ENCODE assay signal across 27 mouse cellular contexts in genomic region chr9:57568500-57568899, GRCm38 (mm10). TPM values are rescaled to one million over a fixed set of nuclear protein-coding genes. Genes with fewer than 3 reads are reported as not detected.
DNase-seq lines count a peak whose midpoint lies in the region; ATAC-seq lines count a peak whose summit lies in the region.
"Had no signal": no experiment of that assay in that cellular context is flagged by ENCODE, and none has a peak within 500 bp of the region (broad histone marks: within the 10 kb centered on the region; RNA-seq: fewer than 3 reads in every experiment).

No protein-coding gene starts in this region.

- no peaks in the 10 kb centered on the region for H3K9me3 ChIP-seq in heart, embryonic 13.5 days
- H3K9me3 ChIP-seq in megakaryocyte, embryonic 14.5 days = no peaks in the 10 kb centered on the region; the same call in 1 of the 2 replicates
- H3K9me3 ChIP-seq: embryonic facial prominence, embryonic 13.5 days; forebrain, embryonic 13.5 days; hindbrain, embryonic 12.5 days; limb, embryonic 12.5 days; liver, embryonic 12.5 days; midbrain, embryonic 12.5 days; neural tube, embryonic 15.5 days had no signal

- H3K27ac ChIP-seq in heart, embryonic 13.5 days (replicated peaks) = peak overlapping the region; percentile 53
- H3K27ac ChIP-seq: embryonic facial prominence, embryonic 13.5 days; forebrain, embryonic 13.5 days; hindbrain, embryonic 12.5 days; limb, embryonic 12.5 days; liver, embryonic 12.5 days; midbrain, embryonic 12.5 days; neural tube, embryonic 15.5 days had no signal

- H3K4me1 ChIP-seq in heart, embryonic 13.5 days = peaks cover 21% of the 10 kb centered on the region
- peaks cover 98% of the 10 kb centered on the region for H3K4me1 ChIP-seq in megakaryocyte, embryonic 14.5 days
- H3K4me1 ChIP-seq: midbrain, embryonic 12.5 days had no signal

- H3K4me3 ChIP-seq in heart, embryonic 13.5 days = no peak overlapping the region
- peak overlapping the region; percentile 57 for H3K4me3 ChIP-seq in megakaryocyte, embryonic 14.5 days (replicated peaks)
- H3K4me3 ChIP-seq: embryonic facial prominence, embryonic 13.5 days; forebrain, embryonic 13.5 days; hindbrain, embryonic 12.5 days; limb, embryonic 12.5 days; liver, embryonic 12.5 days; midbrain, embryonic 12.5 days; neural tube, embryonic 15.5 days had no signal

- no peak for DNase-seq in heart, adult 8-10 months (ENCODE audit: low spot score)
- peak; percentile 63 to 70 for DNase-seq in kidney, postnatal 36 days
- no peak for DNase-seq in MN1 (ENCODE audit: low spot score)
- no peak for DNase-seq in retina, embryonic 14.5 days (ENCODE audit: low spot score)
- DNase-seq: adrenal gland, adult 8-10 months; cerebellum, adult 18-20 months; cerebellum, postnatal 14 days; heart, postnatal 10 days; layer of hippocampus, postnatal 36 days; lung, adult 18-20 months; lung, postnatal 10 days; thymus, postnatal 25 days had no signal

- WGBS in heart, embryonic 13.5 days = 73% methylated on average over 6 of the region's 6 CpGs

- H3K36me3 ChIP-seq in heart, embryonic 13.5 days = peaks cover 43% of the 10 kb centered on the region
- H3K36me3 ChIP-seq in megakaryocyte, embryonic 14.5 days (replicated peaks; ENCODE audit: low read length) = peaks cover 89% of the 10 kb centered on the region

- no peaks in the 10 kb centered on the region for H3K27me3 ChIP-seq in heart, embryonic 13.5 days (replicated peaks)
- no peaks in the 10 kb centered on the region for H3K27me3 ChIP-seq in megakaryocyte, embryonic 14.5 days (replicated peaks)
- H3K27me3 ChIP-seq: embryonic facial prominence, embryonic 13.5 days; forebrain, embryonic 13.5 days; hindbrain, embryonic 12.5 days; limb, embryonic 12.5 days; liver, embryonic 12.5 days; midbrain, embryonic 12.5 days; neural tube, embryonic 15.5 days had no signal

- H3K9ac ChIP-seq in heart, embryonic 13.5 days = no peak overlapping the region
- H3K9ac ChIP-seq: embryonic facial prominence, embryonic 13.5 days; forebrain, embryonic 13.5 days; hindbrain, embryonic 12.5 days; limb, embryonic 12.5 days; liver, embryonic 12.5 days; midbrain, embryonic 12.5 days; neural tube, embryonic 15.5 days had no signal

- ATAC-seq in heart, embryonic 13.5 days (ENCODE audit: extremely low read depth, insufficient number of reproducible peaks, low FRiP score, low TSS enrichment) = no peak
- no peak for ATAC-seq in megakaryocyte, adult 5-6 weeks (ENCODE audit: poor library complexity, severe bottlenecking)
- ATAC-seq: activated CD4-positive, CD25-positive, alpha-beta regulatory T cell, adult 4 months; forebrain, embryonic 13.5 days; intestine, postnatal 0 days; liver, embryonic 12.5 days had no signal

- no peak overlapping the region for H3K4me2 ChIP-seq in heart, embryonic 13.5 days
- H3K4me2 ChIP-seq: embryonic facial prominence, embryonic 13.5 days; forebrain, embryonic 13.5 days; hindbrain, embryonic 12.5 days; limb, embryonic 12.5 days; liver, embryonic 12.5 days; midbrain, embryonic 12.5 days; neural tube, embryonic 15.5 days had no signal

RNA-seq across cellular contexts. Expression of gene Scamp2, which starts 7.8 kb away (rescaled TPM):
- 51.5 and 52.4 TPM in 2 replicates for polyA plus RNA-seq in heart, embryonic 13.5 days (2015; fragmentation: Nextera tagmentation; extraction: Ambion mirVana)
- total RNA-seq in heart, adult 8-10 months (2022) = 10 to 100 TPM; 25.0 to 31.1 (median 25.3) TPM
- 49.4 and 55.8 TPM in 2 replicates for polyA plus RNA-seq in megakaryocyte, embryonic 14.5 days (2012; ENCODE audit: insufficient read depth, low replicate concordance)
- total RNA-seq in megakaryocyte, adult 5-6 weeks (2015) = 89.5 and 90.0 TPM in 2 replicates
- 36.3 and 40.0 TPM in 2 replicates for total RNA-seq in megakaryocyte, adult 5-6 weeks (2017)

RNA-seq across cellular contexts. Expression of gene Mpi, which starts 15.9 kb away (rescaled TPM):
- 74.2 and 80.9 TPM in 2 replicates for polyA plus RNA-seq in heart, embryonic 13.5 days (2015; fragmentation: Nextera tagmentation; extraction: Ambion mirVana)
- 100 to 1,000 TPM; 127 to 162 (median 147) TPM for total RNA-seq in heart, adult 8-10 months (2022)
- 1.6 and 4.5 TPM in 2 replicates for polyA plus RNA-seq in megakaryocyte, embryonic 14.5 days (2012; ENCODE audit: insufficient read depth, low replicate concordance)
- total RNA-seq in megakaryocyte, adult 5-6 weeks (2015) = 10.7 and 12.7 TPM in 2 replicates
- total RNA-seq in megakaryocyte, adult 5-6 weeks (2017) = 6.9 and 11.5 TPM in 2 replicates

RNA-seq across cellular contexts. Expression of gene Ulk3, which starts 20.8 kb away (rescaled TPM):
- polyA plus RNA-seq in heart, embryonic 13.5 days (2015; fragmentation: Nextera tagmentation; extraction: Ambion mirVana) = 14.6 and 17.1 TPM in 2 replicates
- 10 to 100 TPM in 2 of 4 experiments, 1 to 10 TPM in 2; 6.9 to 11.9 (median 10.0) TPM for total RNA-seq in heart, adult 8-10 months (2022)
- 3.3 and 4.7 TPM in 2 replicates for polyA plus RNA-seq in megakaryocyte, embryonic 14.5 days (2012; ENCODE audit: insufficient read depth, low replicate concordance)
- total RNA-seq in megakaryocyte, adult 5-6 weeks (2015) = 8.8 and 10.0 TPM in 2 replicates
- total RNA-seq in megakaryocyte, adult 5-6 weeks (2017) = 4.7 and 9.4 TPM in 2 replicates

RNA-seq across cellular contexts. Expression of gene Fam219b, which starts 31.2 kb away (rescaled TPM):
- 11.4 and 12.8 TPM in 2 replicates for polyA plus RNA-seq in heart, embryonic 13.5 days (2015; fragmentation: Nextera tagmentation; extraction: Ambion mirVana)
- 10 to 100 TPM in 3 of 4 experiments, 1 to 10 TPM in 1; 9.5 to 11.6 (median 10.8) TPM for total RNA-seq in heart, adult 8-10 months (2022)
- 4.9 TPM in 2 replicates for polyA plus RNA-seq in megakaryocyte, embryonic 14.5 days (2012; ENCODE audit: insufficient read depth, low replicate concordance)
- 5.1 and 5.4 TPM in 2 replicates for total RNA-seq in megakaryocyte, adult 5-6 weeks (2015)
- 8.7 and 10.5 TPM in 2 replicates for total RNA-seq in megakaryocyte, adult 5-6 weeks (2017)

RNA-seq across cellular contexts. Expression of gene Cplx3, which starts 37.6 kb away (rescaled TPM):
- polyA plus RNA-seq in heart, embryonic 13.5 days (2015; fragmentation: Nextera tagmentation; extraction: Ambion mirVana) = not detected in 2 replicates
- not detected for total RNA-seq in heart, adult 8-10 months (2022)
- polyA plus RNA-seq in megakaryocyte, embryonic 14.5 days (2012; ENCODE audit: insufficient read depth, low replicate concordance) = 1.1 TPM in 1 of 2 replicates, not detected in the other
- total RNA-seq in megakaryocyte, adult 5-6 weeks (2015) = not detected in 2 replicates
- total RNA-seq in megakaryocyte, adult 5-6 weeks (2017) = not detected in 2 replicates
- total RNA-seq: adrenal gland, adult 8-10 months; gastrocnemius, postnatal 36 days; heart, postnatal 10 days; MEL had no signal
- polyA plus RNA-seq: activated CD4-positive, CD25-positive, alpha-beta regulatory T cell, adult 4 months; embryonic facial prominence, embryonic 13.5 days; forebrain, embryonic 13.5 days; intestine, postnatal 0 days; limb, embryonic 12.5 days; liver, embryonic 12.5 days; spleen, adult 2 months had no signal

Comparison
In these comparisons a context has a peak if more than half of its experiments do, and no peak if none do; other contexts are left out.
1. DNase-seq: peak in kidney, postnatal 36 days (2 of 2); none in heart, adult 8-10 months (single experiment), MN1 (single experiment) and retina, embryonic 14.5 days (single experiment).
2. RNA of gene Mpi, which starts 15.9 kb away (total RNA-seq): 127 to 162 TPM in heart, adult 8-10 months; 6.9 to 12.7 TPM in megakaryocyte, adult 5-6 weeks; every median in the first group is over 4 times any median in the second.